In the genomic region with DNA sequence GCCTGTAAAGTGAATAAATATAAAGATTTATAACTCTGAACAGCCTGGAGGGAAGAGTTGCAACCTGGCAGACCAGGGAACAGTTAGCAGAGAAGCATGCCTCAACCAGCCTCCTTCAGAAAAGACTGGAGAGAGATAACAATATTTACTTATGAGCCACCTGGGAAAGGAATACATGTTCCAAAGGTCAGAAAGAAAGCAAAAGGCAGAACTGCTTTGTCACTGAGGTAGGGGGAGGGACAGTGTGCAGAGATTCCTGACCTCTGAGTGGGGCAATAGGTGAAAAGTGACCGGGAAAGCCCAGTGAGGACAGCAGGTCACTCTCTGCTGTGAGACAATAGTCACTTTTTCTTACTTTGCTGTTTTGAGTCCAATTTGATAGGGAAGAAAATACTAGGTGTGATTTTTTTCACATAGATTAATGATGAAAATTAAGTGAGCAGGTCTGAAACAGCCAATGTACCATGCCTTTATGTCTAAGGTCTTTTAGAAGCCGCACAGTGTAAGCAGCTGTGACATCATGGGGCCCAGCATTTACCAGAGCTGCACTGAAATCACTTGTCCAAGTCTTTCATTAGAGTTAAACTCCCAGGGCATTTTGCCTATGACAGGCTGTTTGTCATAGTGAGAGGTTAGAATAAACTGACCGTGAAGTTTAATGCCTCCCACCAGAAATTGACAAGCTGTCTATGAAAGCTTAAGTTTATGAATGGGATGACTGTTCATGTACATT, we compare ENCODE assay signal across 13 mouse cellular contexts.
DNase-seq lines count a peak whose midpoint lies in the region; ATAC-seq lines count a peak whose summit lies in the region.
"Had no signal": no experiment of that assay in that cellular context is flagged by ENCODE, and none has a peak within 500 bp of the region (broad histone marks: within the 10 kb centered on the region; RNA-seq: fewer than 3 reads in every experiment).

No protein-coding gene starts in this region.

- no peak overlapping the region for H3K4me3 ChIP-seq in neural tube, embryonic 12.5 days
- H3K4me3 ChIP-seq in neural tube, embryonic 15.5 days (replicated peaks) = no peak overlapping the region
- no peak overlapping the region for H3K4me3 ChIP-seq in liver, embryonic 12.5 days
- H3K4me3 ChIP-seq: forebrain, embryonic 10.5 days; midbrain, embryonic 12.5 days had no signal

- no peaks in the 10 kb centered on the region for H3K9me3 ChIP-seq in neural tube, embryonic 12.5 days
- no peaks in the 10 kb centered on the region for H3K9me3 ChIP-seq in neural tube, embryonic 15.5 days (replicated peaks)
- H3K9me3 ChIP-seq in liver, embryonic 12.5 days (replicated peaks) = no peaks in the 10 kb centered on the region
- H3K9me3 ChIP-seq: forebrain, embryonic 10.5 days; G1E; midbrain, embryonic 12.5 days had no signal

- H3K27ac ChIP-seq in neural tube, embryonic 12.5 days = no peak overlapping the region
- H3K27ac ChIP-seq in neural tube, embryonic 15.5 days (replicated peaks) = no peak overlapping the region
- H3K27ac ChIP-seq in liver, embryonic 12.5 days = no peak overlapping the region
- H3K27ac ChIP-seq: forebrain, embryonic 10.5 days; midbrain, embryonic 12.5 days had no signal

- no peaks in the 10 kb centered on the region for H3K27me3 ChIP-seq in neural tube, embryonic 12.5 days (replicated peaks)
- H3K27me3 ChIP-seq in neural tube, embryonic 15.5 days (replicated peaks) = no peaks in the 10 kb centered on the region
- no peaks in the 10 kb centered on the region for H3K27me3 ChIP-seq in liver, embryonic 12.5 days (replicated peaks)
- H3K27me3 ChIP-seq: midbrain, embryonic 12.5 days had no signal

- 0 out of 2 replicates have a peak, but pooled peaks have one; percentile 6 for ATAC-seq in neural tube, embryonic 12.5 days (ENCODE audit: low FRiP score, low read depth)
- no peak; the same call in 1 of the 2 replicates for ATAC-seq in neural tube, embryonic 15.5 days (ENCODE audit: low FRiP score)
- peak; percentile 75 for ATAC-seq in liver, embryonic 12.5 days

- WGBS in neural tube, embryonic 12.5 days = 64% methylated on average over 3 of the region's 3 CpGs
- WGBS in neural tube, embryonic 15.5 days = 58% methylated on average over 3 of the region's 3 CpGs
- 72% methylated on average over 3 of the region's 3 CpGs for WGBS in liver, embryonic 12.5 days (ENCODE audit: insufficient replicate concordance)

- no peak overlapping the region for H3K9ac ChIP-seq in neural tube, embryonic 12.5 days
- H3K9ac ChIP-seq in neural tube, embryonic 15.5 days (replicated peaks) = no peak overlapping the region
- no peak overlapping the region for H3K9ac ChIP-seq in liver, embryonic 12.5 days
- H3K9ac ChIP-seq: midbrain, embryonic 12.5 days had no signal

- no peaks in the 10 kb centered on the region for H3K36me3 ChIP-seq in neural tube, embryonic 12.5 days
- no peaks in the 10 kb centered on the region for H3K36me3 ChIP-seq in neural tube, embryonic 15.5 days
- no peaks in the 10 kb centered on the region for H3K36me3 ChIP-seq in liver, embryonic 12.5 days
- H3K36me3 ChIP-seq: forebrain, embryonic 10.5 days; G1E; midbrain, embryonic 12.5 days had no signal

- no peaks in the 10 kb centered on the region for H3K4me1 ChIP-seq in neural tube, embryonic 12.5 days
- no peaks in the 10 kb centered on the region for H3K4me1 ChIP-seq in neural tube, embryonic 15.5 days
- no peaks in the 10 kb centered on the region for H3K4me1 ChIP-seq in liver, embryonic 12.5 days
- H3K4me1 ChIP-seq: forebrain, embryonic 10.5 days; midbrain, embryonic 12.5 days had no signal

- no peak overlapping the region for H3K4me2 ChIP-seq in neural tube, embryonic 12.5 days (replicated peaks)
- no peak overlapping the region for H3K4me2 ChIP-seq in neural tube, embryonic 15.5 days
- H3K4me2 ChIP-seq in liver, embryonic 12.5 days = no peak overlapping the region
- H3K4me2 ChIP-seq: midbrain, embryonic 12.5 days had no signal

- DNase-seq in adrenal gland, postnatal 14 days = peak; percentile 17
- DNase-seq in adrenal gland, adult (ENCODE audit: inconsistent age in 2 of 2, low spot score in 1 of 2) = no peak
- peak; percentile 80 for DNase-seq in yolk sac, embryonic 10.5 days (ENCODE audit: low spot score)
- DNase-seq in thymus, adult 18-20 months = no peak
- DNase-seq in layer of hippocampus, postnatal 10 days (ENCODE audit: low spot score in 2 of 2) = no peak
- DNase-seq: lung, adult 18-20 months; thymus, postnatal 4 days had no signal

Comparison
In these comparisons a context has a peak if more than half of its experiments do, and no peak if none do; other contexts are left out.
1. DNase-seq: peak in adrenal gland, postnatal 14 days (single experiment) and yolk sac, embryonic 10.5 days (single experiment); none in adrenal gland, adult (0 of 2), thymus, adult 18-20 months (0 of 2) and layer of hippocampus, postnatal 10 days (0 of 2).